Mouse (Mus musculus) brain, adult 2 months (tissue): ENCODE results near the gene Emid1.

Experiments
- DNase-seq: peaks from one replicate; pipeline ENCODE4 v3.0.0; 2011; ENCODE audit warnings: low read depth, low spot score

Gene Emid1

DNA sequence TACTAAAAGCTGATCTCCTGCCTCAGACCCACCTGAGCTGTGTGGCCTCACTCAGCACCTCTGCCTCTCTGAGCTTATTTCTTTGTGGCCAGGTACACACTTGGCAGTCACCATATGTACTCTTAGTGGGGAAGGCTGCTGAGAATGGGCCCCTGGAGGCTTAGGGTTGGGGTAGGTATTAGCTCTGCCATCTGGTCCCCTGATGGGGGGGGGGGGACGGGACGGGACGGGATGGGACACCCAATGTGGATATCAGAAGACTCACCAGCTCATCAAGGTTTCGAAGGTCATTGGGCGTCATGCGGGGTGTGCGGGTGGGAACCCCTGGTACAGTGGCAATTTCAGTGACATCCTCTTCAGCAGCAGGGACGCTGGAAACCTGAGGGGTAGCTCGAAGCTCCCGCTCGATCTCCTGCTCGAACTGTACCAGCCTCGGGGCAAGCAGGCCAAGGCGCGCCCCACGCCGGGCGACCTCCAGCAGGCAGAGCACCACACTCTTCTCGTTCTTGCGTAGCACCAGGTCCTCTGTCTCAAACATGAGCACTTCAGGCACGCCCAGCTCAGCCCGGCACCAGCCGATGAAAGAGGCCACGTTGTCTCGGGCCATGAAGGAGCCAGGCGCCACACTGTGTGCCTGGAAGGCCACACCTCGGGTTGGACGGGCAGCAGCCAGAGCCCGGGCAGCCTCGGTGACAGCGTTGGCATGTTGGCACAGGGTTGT lies 88.3 kb downstream of the Emid1 start:
- no peak for DNase-seq

DNA sequence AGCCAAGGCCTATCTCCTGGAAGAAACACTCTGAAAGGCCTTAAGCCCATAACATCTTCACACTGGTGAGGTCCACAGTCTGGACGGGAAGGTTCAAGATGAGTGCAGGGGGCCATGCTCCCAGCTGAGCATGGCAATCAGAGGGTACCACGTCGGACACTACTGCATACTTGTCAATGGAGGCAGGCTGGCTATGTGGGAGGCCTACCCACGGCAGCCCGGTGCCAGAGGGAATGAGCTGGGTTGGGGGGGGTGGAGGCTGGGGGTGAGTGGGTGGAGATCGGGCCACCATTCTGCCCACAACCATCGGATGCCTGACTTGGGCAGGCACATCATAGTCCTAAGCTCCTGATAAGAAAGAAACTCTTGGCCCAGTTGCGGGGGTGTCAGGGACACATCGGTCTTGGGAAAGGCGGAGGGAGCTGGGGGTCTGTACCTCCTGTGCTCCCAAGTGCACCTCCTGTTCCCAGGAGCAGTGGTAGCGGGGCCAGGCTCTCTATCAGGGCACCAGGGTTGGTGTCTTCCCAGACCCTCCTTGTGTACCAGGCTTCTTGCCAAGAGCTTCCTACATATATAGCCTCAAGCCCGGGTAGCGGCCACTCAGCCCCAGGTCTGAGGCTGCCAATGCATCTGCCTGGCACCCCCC lies 89.1 kb downstream of the Emid1 start:
- DNase-seq, result no peak

DNA sequence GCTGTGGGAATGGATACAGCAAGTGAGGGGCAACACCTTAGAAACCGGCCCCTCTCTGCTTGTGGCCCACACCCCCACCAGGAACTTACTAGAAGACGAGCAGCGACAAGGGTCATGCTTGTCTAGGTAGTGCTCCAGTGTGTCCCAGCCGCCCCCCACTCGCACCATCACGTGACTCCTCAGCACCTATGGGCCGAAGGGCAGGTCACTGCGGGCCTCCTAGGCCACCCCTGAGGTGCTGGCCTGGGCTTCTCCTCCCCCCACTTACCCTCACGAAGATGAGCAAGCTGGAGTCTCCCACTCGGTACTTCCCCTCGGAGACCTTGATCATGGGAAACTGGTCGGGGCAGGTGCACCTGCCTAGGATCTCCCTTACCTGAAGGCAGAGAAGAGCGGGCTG lies 89.7 kb downstream of the Emid1 start:
- no peak for DNase-seq

DNA sequence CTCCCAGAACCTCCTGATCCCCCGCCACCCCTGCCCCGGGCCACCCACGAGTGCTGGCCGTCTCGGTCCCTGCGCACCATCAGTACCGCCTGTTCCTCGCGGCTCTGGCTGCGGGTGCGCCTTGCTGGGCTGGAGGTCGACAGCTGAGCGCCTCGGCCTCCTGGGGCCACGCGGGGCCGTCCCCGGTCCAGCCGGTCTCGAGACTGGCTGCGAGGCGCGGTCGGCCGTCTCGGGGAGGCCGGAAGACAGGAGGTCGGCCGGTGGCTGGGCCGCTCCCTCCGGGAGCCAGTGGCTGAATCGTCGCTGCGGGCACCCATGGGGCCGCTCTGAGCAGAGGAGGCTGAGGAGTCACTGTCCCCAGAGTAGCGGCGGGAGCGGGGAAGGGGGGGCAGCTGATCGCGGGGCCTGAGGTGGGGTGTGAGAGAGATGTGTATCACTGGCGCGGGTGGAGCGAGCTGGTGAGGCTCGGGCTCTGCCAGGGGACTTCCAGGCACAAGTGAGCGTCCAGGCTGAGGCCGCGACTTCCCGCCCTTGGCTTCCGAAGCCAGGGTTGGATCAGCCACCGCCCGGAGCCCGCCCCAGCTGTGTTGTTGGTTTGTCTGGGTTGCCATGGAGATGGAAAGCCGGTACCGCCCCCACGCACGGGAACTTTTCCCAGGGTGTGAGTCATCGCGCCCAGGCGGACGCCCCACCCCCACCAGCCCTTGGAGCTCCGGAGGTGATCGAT lies 90.5 kb downstream of the Emid1 start:
- peak; percentile 93 for DNase-seq

DNA sequence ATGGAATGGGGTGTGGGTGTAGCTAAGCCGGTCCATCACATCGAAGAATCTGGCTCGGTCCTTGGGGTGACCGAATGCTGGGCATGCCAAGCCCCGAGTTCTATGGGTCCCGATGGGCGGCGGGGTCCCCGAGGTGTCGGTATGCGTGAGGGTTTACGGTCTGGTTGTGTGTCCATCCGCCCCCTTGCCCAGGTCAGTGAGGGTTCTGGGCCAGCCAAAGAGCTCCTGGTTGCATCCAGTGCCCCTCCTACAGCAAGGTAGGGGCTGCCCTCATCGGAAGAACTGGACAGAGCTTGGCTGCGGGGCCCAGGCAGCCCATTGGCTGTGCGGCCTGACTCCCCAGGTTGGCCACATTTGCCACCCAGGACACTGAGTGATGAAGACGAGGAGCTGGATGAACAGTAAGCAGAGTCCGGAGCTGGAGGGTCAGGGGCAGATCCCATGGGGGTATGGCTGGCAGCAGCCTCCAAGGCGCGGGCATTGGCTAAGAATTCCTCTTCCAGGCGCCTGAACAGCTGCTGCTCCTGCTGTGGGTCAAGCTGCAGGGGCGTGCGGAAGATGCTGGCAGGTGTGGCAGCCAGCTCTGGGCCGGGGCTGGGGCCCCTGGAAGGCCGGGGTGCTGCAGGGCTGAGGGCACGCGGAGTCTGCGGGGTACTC lies 91.2 kb downstream of the Emid1 start:
- DNase-seq, result no peak

DNA sequence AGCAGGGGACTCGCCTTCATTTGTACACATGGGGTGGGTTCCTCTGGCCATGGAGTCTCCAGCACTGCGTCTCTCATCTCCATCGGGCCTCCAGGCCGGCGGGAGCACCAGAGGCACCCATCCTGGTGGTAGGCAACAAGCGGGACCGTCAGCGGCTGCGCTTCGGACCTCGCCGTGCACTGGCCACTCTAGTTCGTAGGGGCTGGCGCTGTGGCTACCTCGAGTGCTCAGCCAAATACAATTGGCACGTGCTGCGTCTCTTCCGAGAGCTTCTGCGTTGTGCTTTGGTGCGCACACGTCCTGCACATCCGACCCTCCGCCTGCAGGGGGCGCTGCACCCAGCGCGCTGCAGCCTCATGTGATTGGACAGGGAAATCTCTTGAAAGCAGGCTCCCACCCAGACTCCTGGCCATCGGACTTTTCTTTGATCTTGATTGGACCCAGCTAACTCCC lies 92.3 kb downstream of the Emid1 start:
- peak; percentile 80 for DNase-seq

DNA sequence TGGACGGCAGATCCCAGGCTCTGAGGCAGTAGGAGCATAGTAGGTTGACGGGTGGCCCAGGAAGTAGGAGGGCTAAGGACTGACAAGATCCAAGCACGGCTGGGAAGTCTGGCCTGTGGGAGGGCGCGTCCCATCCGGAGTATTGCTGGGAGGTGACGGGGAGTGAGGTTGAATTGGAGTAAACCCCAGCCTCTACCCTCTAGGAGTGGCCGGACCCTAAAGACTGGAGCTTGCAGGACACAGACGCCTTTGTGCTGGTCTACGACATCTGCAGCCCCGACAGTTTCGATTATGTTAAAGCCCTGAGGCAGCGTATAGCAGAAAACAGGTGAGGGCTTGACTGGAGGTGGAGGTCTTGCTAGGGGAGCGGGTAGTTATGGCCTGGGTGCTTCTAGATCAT lies 92.8 kb downstream of the Emid1 start:
- no peak for DNase-seq

DNA sequence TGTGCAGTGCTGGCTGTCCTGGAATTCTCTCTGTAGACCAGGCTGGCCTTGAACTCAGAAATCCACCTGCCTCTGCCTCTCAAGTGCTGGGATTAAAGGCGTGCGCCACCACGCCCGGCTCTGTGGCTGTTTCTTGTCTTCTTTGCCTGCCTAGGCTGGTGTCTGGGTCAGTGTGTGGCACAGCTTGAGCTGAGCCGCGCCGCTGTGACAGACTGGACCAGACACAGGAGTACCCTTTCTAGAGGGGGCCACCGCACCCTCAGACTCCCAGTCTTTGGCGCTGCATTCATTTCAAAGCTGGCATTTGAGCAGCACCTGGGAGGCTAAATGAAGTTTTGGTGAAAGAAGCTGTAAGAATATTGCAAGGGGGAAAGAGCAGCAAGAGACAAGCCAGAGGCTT lies 93.3 kb downstream of the Emid1 start:
- no peak for DNase-seq

DNA sequence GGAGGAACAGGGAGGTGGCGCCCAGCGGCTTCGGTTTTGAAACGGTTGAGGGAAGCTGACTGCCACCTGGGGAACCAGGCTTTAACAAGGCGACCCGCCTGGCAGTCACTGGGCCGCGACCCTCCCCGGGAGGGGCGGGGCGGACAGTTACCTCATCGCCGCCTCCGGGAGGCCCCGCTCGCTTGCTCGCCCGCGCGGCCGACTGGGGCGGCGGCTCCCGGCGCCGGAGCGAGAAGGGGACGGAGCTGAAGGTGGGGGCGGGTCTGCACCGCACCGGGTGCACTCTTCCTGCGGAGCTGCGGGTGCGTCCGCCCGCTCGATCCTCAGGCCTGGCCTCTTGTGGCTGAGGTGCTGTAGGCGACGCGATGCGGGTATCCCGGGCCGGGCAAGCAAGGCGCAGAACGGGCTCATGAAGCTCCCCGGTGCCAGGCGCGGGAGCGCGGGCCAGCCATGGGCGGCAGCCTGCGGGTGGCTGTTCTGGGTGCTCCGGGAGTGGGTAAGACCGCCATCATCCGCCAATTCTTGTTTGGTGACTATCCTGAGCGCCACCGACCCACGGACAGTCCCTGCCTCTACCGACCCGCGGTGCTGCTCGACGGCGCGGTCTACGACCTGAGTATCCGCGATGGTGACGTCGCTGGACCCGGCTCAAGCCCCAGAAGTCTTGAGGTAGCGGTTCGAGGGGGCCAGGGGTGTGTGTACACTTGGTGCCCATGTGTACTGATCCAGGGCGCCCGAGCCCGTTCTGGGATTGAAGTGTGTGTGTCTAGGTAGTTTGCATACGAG lies 94.0 kb downstream of the Emid1 start, which contains the start of gene Rasl10a:
Gene Rasl10a, plus strand, starts transcription at position 273 of the 786 bp plus-strand sequence.
- no peak for DNase-seq

DNA sequence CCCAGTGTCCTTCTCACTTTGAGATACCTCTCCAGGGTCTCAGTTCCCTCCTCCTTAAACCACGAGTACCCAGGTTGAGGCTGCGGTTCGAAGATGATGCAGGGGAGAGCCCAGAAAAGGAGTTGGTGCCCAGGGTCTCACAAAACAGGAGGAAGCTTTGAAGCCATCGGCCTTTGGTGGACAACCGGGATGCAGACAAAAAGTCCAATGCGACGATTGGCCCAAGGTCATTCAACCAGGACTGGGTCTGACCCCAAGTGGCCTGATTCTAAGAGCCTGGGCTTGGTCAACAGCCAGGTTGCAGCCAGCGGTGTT lies 94.6 kb downstream of the Emid1 start:
- DNase-seq, result no peak

DNA sequence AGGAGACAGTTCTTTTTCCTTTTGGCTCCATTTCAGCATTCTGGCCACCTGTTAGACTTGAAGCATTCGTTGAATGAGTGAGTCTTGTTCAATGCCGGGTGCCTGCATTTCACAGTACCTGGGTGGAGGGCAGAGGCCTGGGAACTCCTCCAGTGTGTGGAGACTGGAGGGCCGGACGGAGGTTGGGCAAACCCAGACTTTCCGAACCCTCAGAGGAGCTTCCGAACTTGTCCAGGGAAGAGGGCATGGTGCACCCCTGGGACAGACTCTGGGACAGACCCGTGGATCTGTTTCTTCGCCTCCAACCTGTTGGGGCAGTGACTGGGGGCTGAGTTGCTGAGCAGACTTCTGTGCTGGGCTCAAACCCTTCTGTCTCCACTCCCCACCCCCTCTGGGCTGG lies 95.0 kb downstream of the Emid1 start:
- no peak for DNase-seq
